Mouse (Mus musculus) testis, adult 2 months (tissue): ENCODE measurements at regions not wholly inside any gene's neighbourhood (a gene's known extent, or its start where the extent isn't known, plus 50 kb on each side); places are given as distances from the start of the nearest gene placed in this dataset.

ENCODE experiments used
- CTCF ChIP-seq: fragments of 200-500 bp; IDR thresholded peaks from 2 replicates; pipeline ENCODE4 v1.5.1; 2012; ENCODE audit warnings: low read depth, mild to moderate bottlenecking, inconsistent platforms, low read length, moderate library complexity; ENCODE audit not compliant: control insufficient read depth, insufficient read depth, insufficient replicate concordance
- POLR2A ChIP-seq: fragments of 200-500 bp; IDR thresholded peaks from 2 replicates; pipeline ENCODE4 v1.6.1; 2012; ENCODE audit warnings: low read depth, mild to moderate bottlenecking, inconsistent platforms, low read length, moderate library complexity; ENCODE audit not compliant: control insufficient read depth

DNA sequence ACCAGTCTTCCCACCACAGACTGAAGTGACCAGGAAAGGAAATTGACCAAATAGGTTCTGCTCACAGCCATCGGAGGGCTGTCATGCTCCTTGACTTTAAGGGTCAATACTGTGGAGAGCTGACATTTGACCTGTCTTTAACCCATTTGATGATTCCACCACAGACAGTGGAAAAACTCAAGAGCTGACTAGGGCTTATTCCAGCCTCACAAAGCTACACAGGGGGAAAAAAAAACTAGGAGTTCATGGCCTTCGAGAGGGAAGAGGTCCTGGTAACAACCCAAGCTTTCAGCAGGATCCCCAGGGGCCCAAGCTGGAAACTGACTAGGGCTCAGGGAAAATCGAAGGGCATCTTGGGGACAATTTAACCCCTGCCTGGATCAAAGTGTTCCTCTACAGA is 334.6 kb downstream of the Sox4 start:
- TF ChIP-seq CTCF (no peak), POLR2A (no peak)
